Mouse (Mus musculus): ENCODE data around the gene Akap11. TPM values are rescaled to one million over a fixed set of nuclear protein-coding genes. Genes with fewer than 3 reads are reported as not detected.

Gene Akap11
- polyA plus RNA-seq, 1 experiment from 2014 or later = 35.8 TPM

GRCm38 (mm10) chr14:78541319-78541718, 4.7 kb upstream of the Akap11 start:
- no peak overlapping the region for H3K4me2 ChIP-seq (replicated peaks)

GRCm38 (mm10) chr14:78539821-78540220, 3.2 kb upstream of the Akap11 start:
- WGBS = 96% methylated on average over 1 of the region's 1 CpGs
- Histone ChIP-seq H3K4me3 (no peak overlapping the region), H3K9ac (no peak overlapping the region), H3K36me3 (no peaks in the 10 kb centered on the region), H3K9me3 (no peaks in the 10 kb centered on the region), H3K27ac (no peak overlapping the region), H3K4me1 (peaks cover 15% of the 10 kb centered on the region), H3K4me2 (replicated peaks) (no peak overlapping the region), H3K27me3 (replicated peaks) (no peaks in the 10 kb centered on the region)
- no peak for ATAC-seq (ENCODE audit: low FRiP score, low read depth)

More at GRCm38 (mm10) chr14:78541319-78541718, 4.7 kb upstream of the Akap11 start:
- ATAC-seq (ENCODE audit: low FRiP score, low read depth) = no peak
- peaks cover 8% of the 10 kb centered on the region for H3K4me1 ChIP-seq
- H3K36me3 ChIP-seq = no peaks in the 10 kb centered on the region
- H3K9me3 ChIP-seq = no peaks in the 10 kb centered on the region
- H3K9ac ChIP-seq = no peak overlapping the region
- H3K27me3 ChIP-seq (replicated peaks) = no peaks in the 10 kb centered on the region
- H3K4me3 ChIP-seq = no peak overlapping the region
- H3K27ac ChIP-seq = no peak overlapping the region
- 87% methylated on average over 3 of the region's 3 CpGs for WGBS

GRCm38 (mm10) chr14:78538572-78539320, 2.1 kb upstream of the Akap11 start:
- no peak overlapping the region for H3K27ac ChIP-seq
- ATAC-seq (ENCODE audit: low FRiP score, low read depth) = no peak
- 47% methylated on average over 5 of the region's 5 CpGs for WGBS

GRCm38 (mm10) chr14:78537551-78537950, 943 bp upstream of the Akap11 start:
- Histone ChIP-seq H3K4me1 (peaks cover 21% of the 10 kb centered on the region), H3K27ac (peak overlapping the region; percentile 64; the same call in 1 of the 2 replicates), H3K4me3 (peak overlapping the region; percentile 89; the same call in 1 of the 2 replicates), H3K9me3 (no peaks in the 10 kb centered on the region), H3K4me2 (replicated peaks) (peak overlapping the region; percentile 65), H3K27me3 (replicated peaks) (no peaks in the 10 kb centered on the region), H3K36me3 (no peaks in the 10 kb centered on the region), H3K9ac (no peak overlapping the region)
- no peak for ATAC-seq (ENCODE audit: low FRiP score, low read depth)
- WGBS = 47% methylated on average over 6 of the region's 6 CpGs

More at GRCm38 (mm10) chr14:78538572-78539320, 2.1 kb upstream of the Akap11 start:
- Histone ChIP-seq H3K4me2 (replicated peaks) (no peak overlapping the region), H3K27me3 (replicated peaks) (no peaks in the 10 kb centered on the region), H3K36me3 (no peaks in the 10 kb centered on the region), H3K4me1 (peaks cover 20% of the 10 kb centered on the region), H3K9me3 (no peaks in the 10 kb centered on the region), H3K4me3 (no peak overlapping the region), H3K9ac (no peak overlapping the region)

GRCm38 (mm10) chr14:78535366-78535765, 1.2 kb downstream of the Akap11 start:
- H3K27me3 ChIP-seq (replicated peaks) = no peaks in the 10 kb centered on the region
- H3K36me3 ChIP-seq = no peaks in the 10 kb centered on the region
- H3K4me2 ChIP-seq (replicated peaks) = peak overlapping the region; percentile 65
- H3K9me3 ChIP-seq = no peaks in the 10 kb centered on the region
- H3K27ac ChIP-seq = no peak overlapping the region
- peaks cover 21% of the 10 kb centered on the region for H3K4me1 ChIP-seq
- WGBS = 51% methylated on average over 2 of the region's 2 CpGs
- ATAC-seq (ENCODE audit: low FRiP score, low read depth) = no peak
- H3K4me3 ChIP-seq = peak overlapping the region; percentile 89
- H3K9ac ChIP-seq = peak overlapping the region; percentile 95

GRCm38 (mm10) chr14:78534651-78535050, 2.0 kb downstream of the Akap11 start:
- Histone ChIP-seq H3K4me2 (replicated peaks) (peak overlapping the region; percentile 14; the same call in 1 of the 2 replicates), H3K4me1 (peaks cover 23% of the 10 kb centered on the region)
- 98% methylated on average over 5 of the region's 5 CpGs for WGBS

GRCm38 (mm10) chr14:78533701-78534100, 2.9 kb downstream of the Akap11 start:
- H3K36me3 ChIP-seq = no peaks in the 10 kb centered on the region
- H3K27me3 ChIP-seq (replicated peaks) = no peaks in the 10 kb centered on the region
- WGBS = 91% methylated on average over 3 of the region's 3 CpGs
- no peak overlapping the region for H3K27ac ChIP-seq
- no peak overlapping the region for H3K4me2 ChIP-seq (replicated peaks)
- no peak overlapping the region for H3K4me3 ChIP-seq
- no peak overlapping the region for H3K9ac ChIP-seq
- H3K9me3 ChIP-seq = no peaks in the 10 kb centered on the region
- H3K4me1 ChIP-seq = peaks cover 27% of the 10 kb centered on the region
- no peak for ATAC-seq (ENCODE audit: low FRiP score, low read depth)

More at GRCm38 (mm10) chr14:78534651-78535050, 2.0 kb downstream of the Akap11 start:
- Histone ChIP-seq H3K9ac (no peak overlapping the region), H3K4me3 (no peak overlapping the region), H3K36me3 (no peaks in the 10 kb centered on the region), H3K27me3 (replicated peaks) (no peaks in the 10 kb centered on the region), H3K9me3 (no peaks in the 10 kb centered on the region), H3K27ac (no peak overlapping the region)
- no peak for ATAC-seq (ENCODE audit: low FRiP score, low read depth)

GRCm38 (mm10) chr14:78532345-78532744, 4.3 kb downstream of the Akap11 start:
- H3K4me2 ChIP-seq (replicated peaks) = no peak overlapping the region
- H3K4me1 ChIP-seq = peaks cover 24% of the 10 kb centered on the region; the same call in 1 of the 2 replicates
- WGBS = 94% methylated on average over 6 of the region's 6 CpGs
- no peaks in the 10 kb centered on the region for H3K36me3 ChIP-seq
- H3K27me3 ChIP-seq (replicated peaks) = no peaks in the 10 kb centered on the region
- no peaks in the 10 kb centered on the region for H3K9me3 ChIP-seq
- no peak overlapping the region for H3K27ac ChIP-seq
- no peak overlapping the region for H3K9ac ChIP-seq
- no peak overlapping the region for H3K4me3 ChIP-seq
- no peak for ATAC-seq (ENCODE audit: low FRiP score, low read depth)

GRCm38 (mm10) chr14:78530256-78530655, 6.4 kb downstream of the Akap11 start:
- Histone ChIP-seq H3K4me1 (peaks cover 25% of the 10 kb centered on the region; the same call in 1 of the 2 replicates), H3K9ac (no peak overlapping the region), H3K36me3 (no peaks in the 10 kb centered on the region), H3K27me3 (replicated peaks) (no peaks in the 10 kb centered on the region), H3K27ac (no peak overlapping the region), H3K9me3 (no peaks in the 10 kb centered on the region), H3K4me3 (no peak overlapping the region), H3K4me2 (replicated peaks) (no peak overlapping the region)
- 43% methylated on average over 3 of the region's 3 CpGs for WGBS
- no peak for ATAC-seq (ENCODE audit: low FRiP score, low read depth)

GRCm38 (mm10) chr14:78528461-78529425, 7.9 kb downstream of the Akap11 start:
- no peaks in the 10 kb centered on the region for H3K9me3 ChIP-seq
- H3K27me3 ChIP-seq (replicated peaks) = no peaks in the 10 kb centered on the region
- H3K4me2 ChIP-seq (replicated peaks) = no peak overlapping the region
- no peak for ATAC-seq (ENCODE audit: low FRiP score, low read depth)
- H3K27ac ChIP-seq = no peak overlapping the region
- H3K36me3 ChIP-seq = no peaks in the 10 kb centered on the region
- H3K9ac ChIP-seq = no peak overlapping the region
- 83% methylated on average over 8 of the region's 8 CpGs for WGBS
- no peak overlapping the region for H3K4me3 ChIP-seq
- H3K4me1 ChIP-seq = peaks cover 19% of the 10 kb centered on the region; the same call in 1 of the 2 replicates

GRCm38 (mm10) chr14:78526907-78527306, 9.7 kb downstream of the Akap11 start:
- Histone ChIP-seq H3K27me3 (replicated peaks) (no peaks in the 10 kb centered on the region), H3K4me1 (peaks cover 18% of the 10 kb centered on the region; the same call in 1 of the 2 replicates), H3K4me3 (no peak overlapping the region), H3K9ac (no peak overlapping the region), H3K9me3 (no peaks in the 10 kb centered on the region), H3K27ac (no peak overlapping the region), H3K4me2 (replicated peaks) (no peak overlapping the region), H3K36me3 (no peaks in the 10 kb centered on the region)
- no peak for ATAC-seq (ENCODE audit: low FRiP score, low read depth)
- WGBS = 74% methylated on average over 6 of the region's 6 CpGs

GRCm38 (mm10) chr14:78526475-78526874, 10.1 kb downstream of the Akap11 start:
- WGBS = 76% methylated on average over 3 of the region's 3 CpGs
- H3K27me3 ChIP-seq (replicated peaks) = no peaks in the 10 kb centered on the region
- H3K4me3 ChIP-seq = no peak overlapping the region
- H3K36me3 ChIP-seq = no peaks in the 10 kb centered on the region
- no peak overlapping the region for H3K4me2 ChIP-seq (replicated peaks)
- H3K9me3 ChIP-seq = no peaks in the 10 kb centered on the region
- H3K4me1 ChIP-seq = peaks cover 18% of the 10 kb centered on the region; the same call in 1 of the 2 replicates
- no peak overlapping the region for H3K27ac ChIP-seq
- H3K9ac ChIP-seq = no peak overlapping the region
- ATAC-seq (ENCODE audit: low FRiP score, low read depth) = no peak

Data from neural tube, embryonic 12.5 days (tissue).